Mouse (Mus musculus) heart, embryonic 12.5 days (tissue): Measurements from ENCODE around the gene Rapgef5. TPM values are rescaled to one million over a fixed set of nuclear protein-coding genes. Genes with fewer than 3 reads are reported as not detected.
"Not testable (repeated sequence)": the region's sequence is repeated elsewhere in the genome, so short reads cannot be mapped to it uniquely, and the experiment has no call there.

Source experiments
- ATAC-seq: fragments of 200-750 bp; cut with Nextera tagmentation; 2 replicates; pipeline ENCODE4 v1.8.0; 2017; ENCODE audit warnings: moderate TSS enrichment, moderate library complexity; ENCODE audit not compliant: insufficient number of reproducible peaks, low FRiP score
- H3K27ac ChIP-seq: fragments of 300-500 bp; sonication (generic); 2 replicates; pipeline ENCODE4 v1.5.1; 2016; ENCODE audit warnings: mild to moderate bottlenecking, moderate library complexity; ENCODE audit not compliant: poor library complexity, severe bottlenecking
- H3K27me3 ChIP-seq: fragments of 300-500 bp; sonication (generic); replicated peaks from 2 replicates; pipeline ENCODE4 v1.6.1; 2016; ENCODE audit warnings: mild to moderate bottlenecking, moderate library complexity
- H3K36me3 ChIP-seq: fragments of 300-500 bp; sonication (generic); 2 replicates; pipeline ENCODE4 v1.6.1; 2016; ENCODE audit warnings: mild to moderate bottlenecking, moderate library complexity
- H3K4me1 ChIP-seq: fragments of 300-500 bp; sonication (generic); replicated peaks from 2 replicates; pipeline ENCODE4 v1.6.1; 2016; ENCODE audit warnings: mild to moderate bottlenecking
- H3K4me2 ChIP-seq: fragments of 300-500 bp; sonication (generic); 2 replicates; pipeline ENCODE4 v1.6.1; 2016; ENCODE audit warnings: mild to moderate bottlenecking, moderate library complexity
- H3K4me3 ChIP-seq: fragments of 300-500 bp; sonication (generic); 2 replicates; pipeline ENCODE4 v1.5.1; 2016; ENCODE audit warnings: mild to moderate bottlenecking
- H3K9ac ChIP-seq: fragments of 300-500 bp; sonication (generic); 2 replicates; pipeline ENCODE4 v1.6.1; 2016; ENCODE audit warnings: mild to moderate bottlenecking, moderate library complexity
- H3K9me3 ChIP-seq: fragments of 300-500 bp; sonication (generic); replicated peaks from 2 replicates; pipeline ENCODE4 v1.6.1; 2016; ENCODE audit warnings: mild to moderate bottlenecking, moderate library complexity
- WGBS: fragments of 180-500 bp; shearing (Covaris S2); methylation state at CpG from one replicate; pipeline ENCODE4 v1.1.7; 2016; 5-methylcytosine and 5-hydroxymethylcytosine counted together
- polyA plus RNA-seq: library from polyadenylated mRNA; unstranded; fragments of >200 nt; fragmentation: Nextera tagmentation; extraction: Ambion mirVana; gene quantifications from 2 replicates; pipeline ENCODE4 v1.2.1, GENCODE M21; 2016

Rapgef5 gene
- polyA plus RNA-seq, 1 experiment from 2014 or later = 22.7 TPM

DNA sequence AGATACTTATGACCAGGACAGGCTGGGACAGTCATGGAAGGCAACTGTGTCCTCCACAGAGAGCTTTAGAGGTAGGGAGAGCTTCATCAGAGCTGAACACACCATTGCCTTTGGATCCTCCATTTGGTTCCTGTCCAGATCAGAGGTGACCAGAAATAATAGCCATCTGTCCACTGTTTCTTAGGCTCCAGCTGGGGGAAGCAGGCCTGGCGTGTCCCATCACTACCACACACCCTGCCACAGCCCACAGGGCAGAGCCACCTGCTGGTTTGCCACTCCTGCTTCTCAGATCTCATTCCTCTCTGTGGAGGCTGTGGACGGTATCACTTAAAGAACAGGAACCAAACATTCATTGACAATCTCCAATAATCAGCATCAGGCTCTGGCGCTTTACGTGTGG, 254.9 kb downstream of the Rapgef5 start:
- Histone ChIP-seq H3K9me3 (peaks cover 6% of the 10 kb centered on the region; the same call in 1 of the 2 replicates), H3K4me3 (no peak overlapping the region), H3K27me3 (no peaks in the 10 kb centered on the region), H3K4me1 (no peaks in the 10 kb centered on the region), H3K9ac (no peak overlapping the region), H3K4me2 (no peak overlapping the region), H3K27ac (no peak overlapping the region), H3K36me3 (no peaks in the 10 kb centered on the region)
- WGBS = 78% methylated on average over 4 of the region's 4 CpGs
- no peak for ATAC-seq

GRCm38 (mm10) chr12:117772638-117773037, 256.4 kb downstream of the Rapgef5 start:
- 0 out of 2 replicates have a peak, but pooled peaks have one; percentile 44 for ATAC-seq
- H3K36me3 ChIP-seq = no peaks in the 10 kb centered on the region
- H3K27me3 ChIP-seq = no peaks in the 10 kb centered on the region
- H3K4me1 ChIP-seq = no peaks in the 10 kb centered on the region
- H3K9me3 ChIP-seq = no peaks in the 10 kb centered on the region
- no peak overlapping the region for H3K27ac ChIP-seq
- H3K4me2 ChIP-seq = no peak overlapping the region
- 4% methylated on average over 2 of the region's 2 CpGs for WGBS
- H3K9ac ChIP-seq = no peak overlapping the region
- no peak overlapping the region for H3K4me3 ChIP-seq

DNA sequence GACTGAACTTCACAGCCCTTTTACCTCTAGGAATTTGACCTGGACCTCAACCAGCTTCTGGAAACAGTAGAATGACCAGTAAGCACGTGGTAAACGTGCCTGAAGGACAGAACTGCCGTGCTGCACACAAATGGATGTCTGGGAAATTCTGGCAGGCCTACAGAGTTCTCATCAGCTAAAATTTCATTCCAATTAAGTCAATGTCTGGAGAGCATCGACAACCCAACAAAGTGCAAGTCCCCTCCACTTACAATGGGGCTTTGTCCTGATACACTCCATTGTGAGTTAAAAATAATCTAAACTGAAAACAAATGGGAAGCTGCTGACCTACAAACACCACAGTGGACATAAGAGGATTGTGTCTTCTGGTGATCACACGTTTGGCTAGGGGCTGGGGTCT, 260.6 kb downstream of the Rapgef5 start:
- no peak overlapping the region for H3K9ac ChIP-seq
- H3K27ac ChIP-seq = no peak overlapping the region
- H3K9me3 ChIP-seq = no peaks in the 10 kb centered on the region
- 51% methylated on average over 5 of the region's 5 CpGs for WGBS
- no peak for ATAC-seq
- H3K4me2 ChIP-seq = no peak overlapping the region
- no peaks in the 10 kb centered on the region for H3K36me3 ChIP-seq
- no peaks in the 10 kb centered on the region for H3K27me3 ChIP-seq
- H3K4me3 ChIP-seq = no peak overlapping the region
- H3K4me1 ChIP-seq = no peaks in the 10 kb centered on the region

GRCm38 (mm10) chr12:117781360-117781759, 265.1 kb downstream of the Rapgef5 start:
- Histone ChIP-seq H3K36me3 (no peaks in the 10 kb centered on the region), H3K4me1 (no peaks in the 10 kb centered on the region), H3K27me3 (0 out of 2 replicates have a peak, but pooled peaks cover 4% of the 10 kb centered on the region), H3K27ac (no peak overlapping the region), H3K4me3 (no peak overlapping the region), H3K9ac (no peak overlapping the region), H3K4me2 (no peak overlapping the region), H3K9me3 (no peaks in the 10 kb centered on the region)
- WGBS = 41% methylated on average over 2 of the region's 2 CpGs
- ATAC-seq = no peak

DNA sequence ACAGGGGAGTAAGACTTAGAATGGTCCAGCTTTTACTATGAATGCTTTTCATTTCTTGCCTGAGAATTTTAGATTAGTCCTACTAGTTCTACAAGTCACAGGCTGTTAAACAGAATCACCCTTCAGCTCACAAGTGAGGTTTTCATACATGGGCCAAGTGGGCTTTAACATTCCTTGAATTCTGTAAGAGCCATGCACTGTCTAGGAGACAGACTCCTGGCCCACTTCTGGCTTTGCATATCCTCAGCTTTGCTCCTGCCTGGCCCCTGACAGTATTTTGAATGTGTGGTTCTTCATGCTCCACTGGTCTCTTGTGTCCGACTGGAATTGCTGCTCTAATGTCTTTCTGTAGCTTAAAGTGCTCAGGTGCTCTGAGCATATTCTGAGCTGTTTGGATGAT, 267.1 kb downstream of the Rapgef5 start:
- Histone ChIP-seq H3K27ac (no peak overlapping the region), H3K4me1 (0 out of 2 replicates have a peak, but pooled peaks cover under 1% of the 10 kb centered on the region), H3K27me3 (0 out of 2 replicates have a peak, but pooled peaks cover 4% of the 10 kb centered on the region), H3K36me3 (no peaks in the 10 kb centered on the region), H3K4me2 (no peak overlapping the region), H3K9ac (no peak overlapping the region), H3K9me3 (no peaks in the 10 kb centered on the region), H3K4me3 (no peak overlapping the region)
- WGBS = 77% methylated on average over 1 of the region's 1 CpGs
- no peak for ATAC-seq

DNA sequence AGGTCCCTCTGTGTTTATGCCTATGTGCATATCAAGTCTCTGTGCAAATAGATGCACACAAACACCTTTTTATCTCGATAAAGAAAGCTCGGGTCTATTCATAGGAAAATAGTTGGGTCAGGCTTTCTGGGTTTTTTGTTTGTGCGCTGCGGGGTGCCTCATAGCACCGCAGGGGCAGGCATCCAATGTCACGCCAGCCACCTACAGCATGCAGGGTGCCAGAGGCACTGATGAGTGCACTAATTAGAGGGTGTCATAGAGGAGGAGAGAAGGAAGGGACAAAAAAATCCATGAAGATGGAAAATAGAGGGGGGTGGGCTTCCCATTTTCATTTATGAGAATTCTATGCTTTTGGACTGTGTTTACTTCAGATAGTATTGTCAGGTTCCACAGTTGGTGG, 270.3 kb downstream of the Rapgef5 start:
- ATAC-seq = no peak
- Histone ChIP-seq H3K36me3 (no peaks in the 10 kb centered on the region), H3K9me3 (no peaks in the 10 kb centered on the region), H3K4me3 (no peak overlapping the region), H3K4me1 (peaks cover 4% of the 10 kb centered on the region; the same call in 1 of the 2 replicates), H3K9ac (no peak overlapping the region), H3K4me2 (no peak overlapping the region), H3K27ac (no peak overlapping the region), H3K27me3 (0 out of 2 replicates have a peak, but pooled peaks cover 4% of the 10 kb centered on the region)
- WGBS = 40% methylated on average over 6 of the region's 6 CpGs

DNA sequence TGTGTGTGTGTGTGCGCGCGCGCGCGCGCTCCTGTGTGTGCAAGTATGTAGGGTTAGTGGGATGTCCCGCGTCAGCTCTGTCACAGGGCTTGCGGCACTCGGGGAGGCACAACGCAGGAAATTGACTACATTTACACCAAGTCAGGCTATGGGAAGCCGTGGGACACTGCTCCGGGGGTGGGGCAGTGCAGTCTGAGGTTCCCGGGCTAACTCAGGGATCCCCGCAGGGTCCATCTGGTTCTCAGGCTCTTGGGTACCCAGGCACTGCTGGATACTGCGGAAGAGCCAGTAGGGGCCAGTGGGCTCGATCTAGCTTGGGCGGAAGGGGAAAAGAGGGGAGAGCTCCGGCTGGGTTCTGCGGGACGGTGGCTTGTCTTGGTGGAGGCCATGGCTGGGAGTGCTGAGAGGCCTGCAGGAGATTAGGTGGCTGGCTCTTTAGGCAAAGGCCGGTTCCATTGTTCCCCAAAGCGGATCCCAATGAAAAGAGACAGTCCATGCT, 272.3 kb downstream of the Rapgef5 start:
- Histone ChIP-seq H3K4me1 (peaks cover 4% of the 10 kb centered on the region; the same call in 1 of the 2 replicates), H3K4me3 (peak overlapping the region; percentile 46), H3K9ac (peak overlapping the region; percentile 40), H3K27ac (no peak overlapping the region), H3K4me2 (peak overlapping the region; percentile 92), H3K27me3 (0 out of 2 replicates have a peak, but pooled peaks cover 4% of the 10 kb centered on the region), H3K36me3 (no peaks in the 10 kb centered on the region), H3K9me3 (no peaks in the 10 kb centered on the region)
- 6% methylated on average over 24 of the region's 24 CpGs for WGBS
- ATAC-seq = no peak

GRCm38 (mm10) chr12:117789017-117789416, 272.7 kb downstream of the Rapgef5 start:
- no peak overlapping the region for H3K27ac ChIP-seq
- no peaks in the 10 kb centered on the region for H3K36me3 ChIP-seq
- H3K4me1 ChIP-seq = peaks cover 4% of the 10 kb centered on the region; the same call in 1 of the 2 replicates
- H3K9ac ChIP-seq = no peak overlapping the region
- H3K4me2 ChIP-seq = peak overlapping the region; percentile 92
- 0 out of 2 replicates have a peak overlapping the region, but pooled peaks have one; percentile 46 for H3K4me3 ChIP-seq
- H3K27me3 ChIP-seq = 0 out of 2 replicates have a peak, but pooled peaks cover 1% of the 10 kb centered on the region
- H3K9me3 ChIP-seq = no peaks in the 10 kb centered on the region
- WGBS = 34% methylated on average over 7 of the region's 7 CpGs
- ATAC-seq = no peak

GRCm38 (mm10) chr12:117795303-117795702, 279.0 kb downstream of the Rapgef5 start:
- no peak overlapping the region for H3K4me2 ChIP-seq
- ATAC-seq = no peak
- no peaks in the 10 kb centered on the region for H3K4me1 ChIP-seq
- H3K4me3 ChIP-seq = no peak overlapping the region
- no peaks in the 10 kb centered on the region for H3K9me3 ChIP-seq
- H3K27ac ChIP-seq = no peak overlapping the region
- H3K27me3 ChIP-seq = no peaks in the 10 kb centered on the region
- no peaks in the 10 kb centered on the region for H3K36me3 ChIP-seq
- no peak overlapping the region for H3K9ac ChIP-seq
- 80% methylated on average over 4 of the region's 4 CpGs for WGBS

DNA sequence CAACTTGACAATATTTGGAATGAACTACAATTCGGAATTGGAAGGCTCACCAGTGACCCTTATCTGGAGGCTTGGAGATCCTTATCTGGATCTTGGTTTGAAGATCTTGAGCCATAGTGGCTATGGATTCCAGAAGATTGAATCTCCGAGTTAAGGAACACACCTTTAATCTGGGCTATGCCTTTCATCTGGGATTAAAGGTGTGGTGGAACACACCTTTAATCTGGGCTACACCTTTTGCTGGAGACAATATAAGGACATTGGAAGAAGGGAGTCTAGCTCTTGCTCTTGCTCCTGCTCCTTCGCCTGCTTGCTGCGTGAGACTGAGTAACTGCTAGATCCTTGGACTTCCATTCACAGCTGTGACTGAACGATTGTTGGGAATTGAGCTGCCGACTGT, 287.7 kb downstream of the Rapgef5 start, which contains the start of gene Cdca7l:
Cdca7l (plus strand) TSS at position 301 of the 400 bp plus-strand sequence.
- H3K36me3 ChIP-seq, H3K27ac ChIP-seq, H3K4me2 ChIP-seq, H3K9me3 ChIP-seq, H3K4me3 ChIP-seq, H3K4me1 ChIP-seq, H3K9ac ChIP-seq, ATAC-seq: not testable (repeated sequence)
- H3K27me3 ChIP-seq = peaks cover 10% of the 10 kb centered on the region; the same call in 1 of the 2 replicates
- WGBS = 100% methylated on average over 1 of the region's 6 CpGs

DNA sequence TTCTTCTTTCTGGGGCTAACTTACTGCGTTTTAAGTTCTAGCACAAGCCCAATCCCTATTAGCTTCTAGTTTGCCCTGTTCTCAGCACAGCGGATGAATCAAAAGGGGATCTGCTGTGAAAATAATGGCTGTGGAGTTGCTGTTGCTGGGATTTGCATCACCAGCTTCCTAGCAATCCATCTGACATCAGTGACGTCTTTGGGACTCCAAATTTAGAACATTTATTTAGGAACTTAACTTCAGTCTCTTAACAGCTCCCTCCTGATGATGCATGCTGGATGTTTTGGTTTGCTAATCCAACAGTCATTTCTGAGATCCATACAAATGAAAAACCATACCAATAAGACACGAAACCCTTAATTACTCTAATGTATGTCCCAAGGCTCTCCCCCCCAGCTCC, 289.3 kb downstream of the Rapgef5 start:
- Histone ChIP-seq H3K36me3 (no peaks in the 10 kb centered on the region), H3K27me3 (peaks cover 10% of the 10 kb centered on the region; the same call in 1 of the 2 replicates), H3K4me1 (no peaks in the 10 kb centered on the region; the same call in 1 of the 2 replicates), H3K9me3 (no peaks in the 10 kb centered on the region), H3K9ac (no peak overlapping the region), H3K27ac (no peak overlapping the region), H3K4me3 (no peak overlapping the region), H3K4me2 (no peak overlapping the region)
- ATAC-seq = no peak
- WGBS = 71% methylated on average over 4 of the region's 4 CpGs
